Mouse (Mus musculus) cerebral cortex, adult 2 months (tissue): Measurements from ENCODE around the gene Mesd.

Experiments
- WGBS: fragments of 180-500 bp; shearing (Covaris S2); methylation state at CpG from one replicate; pipeline ENCODE4 v1.1.7; 2018; 5-methylcytosine and 5-hydroxymethylcytosine counted together

The Mesd gene

DNA sequence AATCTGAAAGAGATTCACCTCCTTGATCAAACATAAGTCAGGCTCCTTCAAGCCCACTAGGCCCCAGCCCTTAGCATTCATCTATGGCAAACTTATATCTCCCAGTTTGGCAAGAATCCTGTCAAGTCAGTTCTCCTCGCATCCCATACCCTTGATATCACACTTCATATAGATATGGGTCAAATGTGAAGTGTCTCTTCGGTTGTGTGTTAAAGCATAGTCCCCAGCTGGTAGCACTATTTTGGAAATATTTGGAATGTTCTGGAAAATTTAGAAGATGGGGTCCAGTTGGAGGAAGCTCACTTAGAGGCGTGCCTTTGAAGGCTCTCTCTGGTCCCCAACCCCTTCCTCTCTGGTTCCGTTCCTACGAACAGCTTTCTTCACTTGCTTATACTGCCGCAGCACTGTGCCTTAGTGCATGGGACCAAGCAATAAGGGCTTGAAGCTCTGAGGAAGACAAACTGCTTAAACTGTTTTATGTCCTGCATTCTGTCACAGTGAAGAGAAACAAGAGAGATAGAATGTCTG lies 29.2 kb downstream of the Mesd start:
- 92% methylated on average over 6 of the region's 6 CpGs for WGBS

DNA sequence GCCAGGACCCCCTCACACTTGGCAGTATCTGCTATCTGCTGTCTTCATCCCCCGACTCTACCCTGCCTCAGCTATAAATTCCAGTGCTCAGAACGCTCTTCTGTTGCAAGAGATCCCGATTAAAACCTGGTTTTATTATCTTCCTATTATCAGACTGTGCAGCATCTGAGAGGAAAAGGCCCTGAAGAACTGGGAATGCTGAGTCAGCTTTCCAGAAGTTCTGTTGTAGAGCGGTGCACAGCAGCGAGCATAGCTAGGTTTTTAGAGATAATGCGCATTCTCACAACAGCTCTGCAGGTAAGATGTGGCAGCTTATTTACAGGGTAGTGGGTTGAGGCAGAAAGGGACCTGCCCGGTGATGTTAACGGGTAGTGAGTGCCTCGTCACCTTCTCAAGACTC lies 29.7 kb downstream of the Mesd start:
- 85% methylated on average over 9 of the region's 9 CpGs for WGBS

DNA sequence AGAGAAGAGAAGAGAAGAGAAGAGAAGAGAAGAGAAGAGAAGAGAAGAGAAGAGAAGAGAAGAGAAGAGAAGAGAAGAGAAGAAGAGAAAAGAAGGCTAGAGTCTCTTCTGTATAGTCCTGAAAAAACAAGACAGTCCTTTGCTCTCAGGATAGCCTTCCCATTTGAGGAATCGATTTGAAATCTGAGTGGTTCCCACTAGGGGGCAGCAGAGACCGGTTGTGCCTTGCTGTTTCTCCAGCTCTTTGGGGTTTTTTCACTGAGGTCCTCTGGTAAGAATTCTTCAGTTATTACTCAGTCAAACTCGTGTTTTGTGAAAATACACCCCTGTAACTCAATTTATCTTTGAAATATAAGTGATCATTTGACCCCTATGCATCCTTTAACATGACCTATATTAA lies 30.3 kb downstream of the Mesd start:
- 1% methylated on average over 3 of the region's 3 CpGs for WGBS

DNA sequence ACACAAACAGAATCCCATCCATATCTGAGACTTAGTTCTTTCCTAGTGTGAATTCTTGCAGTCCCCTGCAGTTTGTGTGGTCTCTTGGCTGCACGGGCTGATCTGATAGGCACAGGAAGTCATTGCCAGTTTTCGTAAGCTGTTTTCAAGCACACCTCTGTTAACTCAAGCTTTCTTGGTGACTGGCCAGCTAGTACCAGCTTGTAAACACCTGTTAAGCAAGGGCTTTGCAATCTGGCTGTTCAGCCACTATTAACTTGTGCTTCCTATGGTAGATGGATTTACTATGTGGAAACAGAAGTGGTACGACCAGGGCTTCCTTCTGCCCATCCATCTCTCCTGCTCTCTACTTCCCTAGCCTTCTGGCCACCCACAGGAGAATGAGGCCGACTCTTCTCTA lies 36.0 kb downstream of the Mesd start:
- 61% methylated on average over 4 of the region's 4 CpGs for WGBS

DNA sequence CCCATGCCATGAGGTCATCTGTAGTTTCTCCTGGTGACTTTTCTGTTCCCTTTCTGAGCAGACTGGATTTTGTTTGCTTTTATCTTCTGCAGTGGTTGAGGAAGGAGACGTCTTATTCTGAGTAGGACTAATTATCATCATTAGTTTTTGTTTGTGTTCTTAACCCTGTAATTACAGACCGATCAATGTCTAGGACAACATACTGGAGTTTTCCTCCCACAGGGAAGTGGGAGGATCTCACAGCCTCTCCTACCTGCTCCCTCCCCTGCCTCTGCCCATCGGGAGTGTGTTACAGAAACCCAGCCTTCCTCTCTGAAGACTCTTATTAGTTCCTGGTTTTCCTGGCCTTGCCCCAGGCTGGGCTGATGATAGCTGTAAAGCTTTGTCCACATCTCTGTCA lies 37.4 kb downstream of the Mesd start:
- 45% methylated on average over 3 of the region's 3 CpGs for WGBS

DNA sequence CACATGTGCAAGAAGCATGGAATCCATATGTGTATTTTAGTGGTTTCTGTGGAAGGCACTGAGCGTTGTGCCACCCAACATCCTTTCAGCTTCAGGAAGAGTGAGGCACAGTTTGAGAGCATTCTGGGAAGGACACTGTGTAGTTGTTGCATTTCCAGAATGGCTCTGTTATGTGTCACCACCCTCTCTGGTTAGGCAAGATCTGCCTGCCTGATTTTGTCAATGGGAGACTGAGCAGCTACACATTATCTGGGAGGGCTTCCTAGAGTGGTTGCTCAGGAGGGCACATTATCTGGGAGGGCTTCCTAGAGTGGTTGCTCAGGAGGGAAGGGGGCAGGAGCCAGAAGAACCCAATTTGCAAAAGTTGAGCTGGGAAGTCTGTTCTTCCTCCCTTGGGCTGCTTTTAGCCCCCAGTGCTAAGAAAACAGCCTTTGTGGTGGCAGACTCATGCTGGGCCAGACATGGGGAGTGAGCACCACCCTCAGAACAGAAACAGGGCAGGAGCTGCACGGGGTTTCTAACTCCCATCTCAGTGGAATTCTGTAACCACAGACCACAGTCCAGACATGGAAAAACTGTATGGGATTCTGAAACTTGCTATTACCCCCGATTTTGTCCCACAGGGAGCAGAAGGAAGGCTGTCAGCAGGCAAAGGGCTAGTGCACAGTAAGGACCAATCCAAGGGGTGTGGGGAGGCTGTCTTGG lies 54.9 kb downstream of the Mesd start:
- 80% methylated on average over 3 of the region's 3 CpGs for WGBS

DNA sequence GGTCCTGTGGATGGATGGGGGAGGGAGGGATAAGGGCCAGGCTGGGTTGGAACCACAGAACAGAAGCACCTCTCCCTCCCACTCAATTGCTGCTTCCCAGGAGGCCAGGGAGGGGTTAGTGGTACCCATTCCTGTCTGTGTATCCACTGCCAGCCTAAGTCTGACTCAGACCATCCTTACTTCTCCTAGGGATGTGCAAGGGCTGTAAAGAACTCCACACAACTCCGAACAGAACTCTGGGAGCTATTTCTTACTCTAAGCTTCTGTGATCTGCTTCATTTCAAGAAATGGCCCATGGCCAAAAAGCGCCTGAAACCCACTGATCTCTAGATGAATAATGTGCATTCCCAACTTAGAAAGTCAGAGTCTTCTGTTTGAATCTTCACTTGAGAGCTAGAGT lies 55.9 kb downstream of the Mesd start:
- 54% methylated on average over 2 of the region's 2 CpGs for WGBS

DNA sequence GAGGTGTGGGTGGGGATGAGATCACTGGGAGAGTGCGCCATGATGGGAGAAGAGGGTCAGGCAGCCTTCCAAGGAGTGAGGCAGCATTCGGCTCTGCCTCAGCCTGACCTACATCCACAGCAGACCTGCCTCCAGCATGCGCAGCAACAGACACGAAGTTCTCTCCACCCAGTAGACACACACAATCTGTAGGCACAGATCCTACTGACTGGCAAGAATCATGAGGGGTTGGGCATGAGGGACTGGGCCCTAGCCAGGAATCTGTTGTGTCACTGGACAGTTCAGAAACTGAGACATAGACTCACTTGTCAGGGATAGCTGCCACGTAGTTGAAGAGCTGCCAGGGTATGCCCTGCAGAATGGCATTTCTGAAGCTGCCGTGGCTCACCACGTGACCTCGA lies 57.4 kb downstream of the Mesd start:
- 64% methylated on average over 8 of the region's 8 CpGs for WGBS

DNA sequence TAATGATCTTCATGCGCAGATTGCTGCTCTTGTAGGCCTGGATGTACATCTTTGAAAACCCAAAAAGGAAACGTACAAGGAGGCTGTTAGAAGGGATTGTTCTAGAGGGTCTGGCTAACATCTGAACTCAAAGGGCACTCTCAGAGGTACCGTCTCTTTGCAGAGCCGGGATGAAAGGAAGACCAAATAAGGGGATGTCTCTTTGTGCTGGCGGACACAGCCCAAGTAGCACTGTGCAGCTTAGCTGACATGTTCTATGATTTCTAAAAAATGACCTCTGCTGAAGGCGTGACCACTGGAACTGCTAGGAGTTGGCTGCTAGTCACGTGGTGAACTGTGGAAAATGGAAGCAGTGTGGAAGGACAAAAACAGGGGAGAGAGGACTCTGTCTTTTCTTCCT lies 64.5 kb downstream of the Mesd start:
- WGBS = 87% methylated on average over 7 of the region's 7 CpGs

DNA sequence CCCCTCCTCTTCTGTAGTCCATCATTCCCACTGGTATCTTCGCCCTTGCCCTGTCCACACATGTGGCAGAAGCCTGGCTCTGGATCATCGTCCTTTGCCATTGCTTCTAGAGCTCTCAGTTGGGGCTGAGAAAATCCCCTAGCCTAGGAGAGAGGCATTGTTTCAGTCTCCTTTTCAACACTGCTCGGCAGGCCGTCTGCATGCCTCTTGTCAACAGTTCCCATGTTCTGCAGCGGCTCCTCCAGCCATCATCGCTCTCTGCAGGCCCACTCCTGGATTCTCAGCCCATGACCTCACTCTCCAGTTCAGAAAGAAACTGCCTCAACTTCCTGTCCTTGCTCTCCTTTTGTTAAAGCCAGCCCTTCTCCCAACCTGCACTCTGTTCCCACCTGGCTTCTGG lies 65.4 kb downstream of the Mesd start:
- 85% methylated on average over 6 of the region's 6 CpGs for WGBS
